Mouse (Mus musculus) heart, embryonic 11.5 days (tissue): ENCODE data around the gene H2al1m. TPM values are rescaled to one million over a fixed set of nuclear protein-coding genes. Genes with fewer than 3 reads are reported as not detected.
"Not testable (repeated sequence)": the region's sequence is repeated elsewhere in the genome, so short reads cannot be mapped to it uniquely, and the experiment has no call there.

Source experiments
- ATAC-seq: fragments of 200-750 bp; cut with Nextera tagmentation; replicated peaks from 2 replicates; pipeline ENCODE4 v1.8.0; 2017; ENCODE audit warnings: moderate library complexity; ENCODE audit not compliant: insufficient number of reproducible peaks, low FRiP score, low TSS enrichment
- H3K27ac ChIP-seq: fragments of 300-500 bp; sonication (generic); 2 replicates; pipeline ENCODE4 v1.5.1; 2014; ENCODE audit warnings: mild to moderate bottlenecking, low read depth, low read length
- H3K27me3 ChIP-seq: fragments of 300-500 bp; sonication (generic); 2 replicates; pipeline ENCODE4 v1.6.1; 2014; ENCODE audit warnings: mild to moderate bottlenecking, low read length, mixed read lengths; ENCODE audit not compliant: control insufficient read depth, insufficient read depth
- H3K36me3 ChIP-seq: fragments of 300-500 bp; sonication (generic); 2 replicates; pipeline ENCODE4 v1.6.1; 2014; ENCODE audit warnings: mild to moderate bottlenecking, low read length, moderate library complexity, mixed read lengths; ENCODE audit not compliant: control insufficient read depth, insufficient read depth
- H3K4me1 ChIP-seq: fragments of 300-500 bp; sonication (generic); 2 replicates; pipeline ENCODE4 v1.6.1; 2014; ENCODE audit warnings: low read length; ENCODE audit not compliant: control insufficient read depth, insufficient read depth
- H3K4me2 ChIP-seq: fragments of 300-500 bp; sonication (generic); 2 replicates; pipeline ENCODE4 v1.6.1; 2014; ENCODE audit warnings: mild to moderate bottlenecking, moderate library complexity
- H3K4me3 ChIP-seq: fragments of 300-500 bp; sonication (generic); 2 replicates; pipeline ENCODE4 v1.5.1; 2014; ENCODE audit warnings: low read depth, low read length
- H3K9ac ChIP-seq: fragments of 300-500 bp; sonication (generic); 2 replicates; pipeline ENCODE4 v1.6.1; 2014; ENCODE audit warnings: mild to moderate bottlenecking, low read depth, low read length, moderate library complexity
- H3K9me3 ChIP-seq: fragments of 300-500 bp; sonication (generic); replicated peaks from 2 replicates; pipeline ENCODE4 v1.6.1; 2016; ENCODE audit warnings: low read length; ENCODE audit not compliant: control insufficient read depth
- WGBS: fragments of 180-500 bp; shearing (Covaris S2); extraction: QIAGEN DNeasy Blood & Tissue Kit; methylation state at CpG from one replicate; pipeline ENCODE4 v1.1.7; 2014; ENCODE audit not compliant: insufficient replicate concordance; 5-methylcytosine and 5-hydroxymethylcytosine counted together
- polyA plus RNA-seq: library from polyadenylated mRNA; unstranded; fragments of >200 nt; fragmentation: Nextera tagmentation; extraction: Ambion mirVana; gene quantifications from 2 replicates; pipeline ENCODE4 v1.2.1, GENCODE M21; 2014

The H2al1m gene
- polyA plus RNA-seq = 0.99 TPM in 1 of 2 replicates, not detected in the other

- H3K4me1 ChIP-seq, H3K27me3 ChIP-seq, H3K9me3 ChIP-seq, H3K27ac ChIP-seq, H3K36me3 ChIP-seq, H3K4me2 ChIP-seq, H3K4me3 ChIP-seq, ATAC-seq, H3K9ac ChIP-seq: not testable (repeated sequence)
- no CpG with 5 or more reads among the region's 1 CpGs for WGBS
These were observed at the start of gene H2al1m for GRCm38 (mm10) chrX:9283464-9283863. Gene H2al1m, plus strand, starts transcription at chrX:9283764.

- Histone ChIP-seq H3K27ac (no peak overlapping the region), H3K4me2 (no peak overlapping the region), H3K36me3 (no peaks in the 10 kb centered on the region), H3K9me3 (no peaks in the 10 kb centered on the region; the same call in 1 of the 2 replicates), H3K4me3 (no peak overlapping the region), H3K4me1 (no peaks in the 10 kb centered on the region; the same call in 1 of the 2 replicates), H3K9ac (no peak overlapping the region), H3K27me3 (no peaks in the 10 kb centered on the region)
- 80% methylated on average over 5 of the region's 5 CpGs for WGBS
- no peak for ATAC-seq
These were observed 42.6 kb upstream of the H2al1m start for GRCm38 (mm10) chrX:9240737-9241591.

- no peak for ATAC-seq
- Histone ChIP-seq H3K4me2 (no peak overlapping the region), H3K27me3 (no peaks in the 10 kb centered on the region), H3K9ac (no peak overlapping the region), H3K9me3 (no peaks in the 10 kb centered on the region; the same call in 1 of the 2 replicates), H3K4me1 (no peaks in the 10 kb centered on the region; the same call in 1 of the 2 replicates), H3K4me3 (no peak overlapping the region), H3K27ac (no peak overlapping the region), H3K36me3 (no peaks in the 10 kb centered on the region)
- WGBS = 46% methylated on average over 8 of the region's 8 CpGs
These were observed 40.1 kb upstream of the H2al1m start for GRCm38 (mm10) chrX:9243381-9243864.

- Histone ChIP-seq H3K27me3 (no peaks in the 10 kb centered on the region), H3K4me3 (no peak overlapping the region), H3K27ac (no peak overlapping the region), H3K9ac (no peak overlapping the region), H3K4me2 (0 out of 2 replicates have a peak overlapping the region, but pooled peaks have one; percentile 8), H3K9me3 (no peaks in the 10 kb centered on the region; the same call in 1 of the 2 replicates), H3K36me3 (no peaks in the 10 kb centered on the region), H3K4me1 (no peaks in the 10 kb centered on the region; the same call in 1 of the 2 replicates)
- 50% methylated on average over 12 of the region's 12 CpGs for WGBS
- ATAC-seq = peak; percentile 81
These were observed 38.8 kb upstream of the H2al1m start for GRCm38 (mm10) chrX:9244603-9245336.

GRCm38 (mm10) chrX:9248911-9249310, 34.7 kb upstream of the H2al1m start:
- H3K4me1 ChIP-seq = no peaks in the 10 kb centered on the region; the same call in 1 of the 2 replicates
- H3K36me3 ChIP-seq = no peaks in the 10 kb centered on the region
- no peak overlapping the region for H3K4me2 ChIP-seq
- 70% methylated on average over 5 of the region's 5 CpGs for WGBS
- no peaks in the 10 kb centered on the region; the same call in 1 of the 2 replicates for H3K9me3 ChIP-seq
- ATAC-seq = no peak
- H3K27me3 ChIP-seq = no peaks in the 10 kb centered on the region
- H3K9ac ChIP-seq = no peak overlapping the region
- no peak overlapping the region for H3K4me3 ChIP-seq
- no peak overlapping the region for H3K27ac ChIP-seq

GRCm38 (mm10) chrX:9253990-9254389, 29.6 kb upstream of the H2al1m start:
- WGBS = 78% methylated on average over 10 of the region's 10 CpGs
- H3K4me2 ChIP-seq = no peak overlapping the region

GRCm38 (mm10) chrX:9254901-9255300, 28.7 kb upstream of the H2al1m start:
- ATAC-seq = no peak
- Histone ChIP-seq H3K27ac (no peak overlapping the region), H3K36me3 (no peaks in the 10 kb centered on the region), H3K4me2 (no peak overlapping the region; the same call in 1 of the 2 replicates), H3K4me3 (no peak overlapping the region), H3K4me1 (no peaks in the 10 kb centered on the region), H3K9ac (no peak overlapping the region), H3K27me3 (no peaks in the 10 kb centered on the region), H3K9me3 (no peaks in the 10 kb centered on the region)
- WGBS = 81% methylated on average over 3 of the region's 3 CpGs

More at GRCm38 (mm10) chrX:9253990-9254389, 29.6 kb upstream of the H2al1m start:
- Histone ChIP-seq H3K4me3 (no peak overlapping the region), H3K9me3 (no peaks in the 10 kb centered on the region), H3K4me1 (no peaks in the 10 kb centered on the region), H3K27me3 (no peaks in the 10 kb centered on the region), H3K9ac (no peak overlapping the region), H3K27ac (no peak overlapping the region), H3K36me3 (no peaks in the 10 kb centered on the region)
- ATAC-seq = no peak

- H3K4me2 ChIP-seq = no peak within 1 kb of the TSS; the same call in 1 of the 2 replicates
- no peak within 1 kb of the TSS for H3K9ac ChIP-seq
- no peaks in the 10 kb centered on the region for H3K27me3 ChIP-seq
- ATAC-seq = peak; percentile 65; the same call in 1 of the 2 replicates
- H3K36me3 ChIP-seq = no peaks in the 10 kb centered on the region
- no peaks in the 10 kb centered on the region for H3K4me1 ChIP-seq
- no peaks in the 10 kb centered on the region for H3K9me3 ChIP-seq
- H3K27ac ChIP-seq = no peak within 1 kb of the TSS
- WGBS = 71% methylated on average over 5 of the region's 5 CpGs
- H3K4me3 ChIP-seq = no peak within 1 kb of the TSS; the same call in 1 of the 2 replicates
These were observed 26.8 kb upstream of the H2al1m start, which contains the start of gene Gm14862 for GRCm38 (mm10) chrX:9256766-9257165. Gene Gm14862, minus strand, starts transcription at chrX:9256899.
